In the genomic region with DNA sequence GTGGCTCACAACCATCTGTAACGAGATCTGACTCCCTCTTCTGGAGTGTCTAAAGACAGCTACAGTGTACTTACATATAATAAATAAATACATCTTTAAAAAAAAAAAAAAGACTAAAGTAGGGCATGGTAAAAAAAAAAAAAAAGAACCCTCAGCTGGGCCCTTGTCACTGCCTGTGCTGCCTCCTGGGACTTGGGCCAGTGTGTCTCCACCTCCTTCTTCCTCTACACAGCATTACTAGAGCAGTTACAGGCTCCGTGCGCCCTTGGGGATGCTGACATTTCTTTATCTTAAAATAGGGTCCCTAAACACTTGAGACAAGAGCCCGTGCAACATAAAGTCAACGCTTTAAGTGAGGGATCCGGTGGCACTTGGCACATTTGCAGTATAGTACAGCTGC, we compare ENCODE assay signal across 28 mouse cellular contexts. TPM values are rescaled to one million over a fixed set of nuclear protein-coding genes. Genes with fewer than 3 reads are reported as not detected.
DNase-seq lines count a peak whose midpoint lies in the region; TF ChIP-seq lines count a peak whose summit lies in the region.
"Had no signal": no experiment of that assay in that cellular context is flagged by ENCODE, and none has a peak within 500 bp of the region (broad histone marks: within the 10 kb centered on the region; RNA-seq: fewer than 3 reads in every experiment).

No protein-coding gene starts in this region.

- no peak overlapping the region for H3K4me3 ChIP-seq in heart, adult 2 months
- peak overlapping the region in 1 of 3 experiments; percentile 35 for H3K4me3 ChIP-seq in CH12.LX (replicated peaks in 1 of 3; ENCODE audit: low read depth in 2 of 3, low read length in 2 of 3, poor library complexity in 1 of 3)
- H3K4me3 ChIP-seq: forebrain, embryonic 15.5 days; heart, embryonic 13.5 days; intestine, embryonic 15.5 days; layer of hippocampus, adult 2 months; limb, embryonic 13.5 days; lung, embryonic 15.5 days; midbrain, embryonic 10.5 days had no signal

- DNase-seq in heart, adult 11 months = peak; percentile 93
- no peak for DNase-seq in heart, adult 2 months
- DNase-seq in B cell, adult 2 months = peak; percentile 34 to 45
- DNase-seq in CH12.LX (ENCODE audit: extremely low read depth) (peak; percentile 62), MN1 (ENCODE audit: low spot score) (no peak)
- DNase-seq in spleen, postnatal 36 days (ENCODE audit: low spot score in 2 of 2) = peak; percentile 69 to 70
- DNase-seq in cerebellum, adult 11-12 months = no peak
- DNase-seq: adrenal gland, postnatal 25 days; cerebellum, adult 8-10 months; cerebellum, postnatal 25 days; gastrocnemius, postnatal 36 days; heart, postnatal 14 days; kidney, adult 2 months; kidney, postnatal 36 days; right cerebral cortex, adult 18-20 months; thymus, postnatal 14 days had no signal

- dilution Hi-C loops in CH12.LX (cut with MboI; ENCODE audit: extremely low pct_ligation_motif_present, extremely low pct_unique_long_range_greater_than_20kb, low sequenced_read_pairs) = no loop called here

- H3K4me1 ChIP-seq in heart, adult 2 months (ENCODE audit: control insufficient read depth, insufficient read depth, low read length) = peaks cover 5% of the 10 kb centered on the region
- H3K4me1 ChIP-seq in CH12.LX (ENCODE audit: control insufficient read depth in 1 of 2, insufficient read depth in 2 of 2) = peaks cover 30 to 60% of the 10 kb centered on the region in 2 experiments
- H3K4me1 ChIP-seq: forebrain, embryonic 15.5 days; heart, embryonic 13.5 days; intestine, embryonic 15.5 days; limb, embryonic 13.5 days; lung, embryonic 15.5 days; midbrain, embryonic 10.5 days had no signal

- TF ChIP-seq POLR2A in heart, adult 2 months (IDR thresholded peaks at IDR 0.05; ENCODE audit: insufficient read depth, low read depth, low read length) = no peak
- TF ChIP-seq POLR2A in CH12.LX (IDR thresholded peaks at IDR 0.05; ENCODE audit: low read depth, low read length) = no peak

- H3K4me2 ChIP-seq in CH12.LX (ENCODE audit: insufficient read depth, low read depth, poor library complexity, severe bottlenecking) = peak overlapping the region; percentile 40; the same call in 1 of the 2 replicates
- H3K4me2 ChIP-seq: forebrain, embryonic 15.5 days; heart, embryonic 13.5 days; intestine, embryonic 15.5 days; limb, embryonic 13.5 days; liver, embryonic 11.5 days; lung, embryonic 15.5 days had no signal

- no peak overlapping the region for H3K27ac ChIP-seq in heart, adult 2 months
- peak overlapping the region; percentile 85 for H3K27ac ChIP-seq in CH12.LX (ENCODE audit: insufficient read depth, low read depth)
- H3K27ac ChIP-seq: forebrain, embryonic 15.5 days; heart, embryonic 13.5 days; hindbrain, postnatal 0 days; intestine, embryonic 15.5 days; layer of hippocampus, adult 2 months; limb, embryonic 13.5 days; lung, embryonic 15.5 days; midbrain, embryonic 10.5 days had no signal

- no peaks in the 10 kb centered on the region for H3K9me3 ChIP-seq in CH12.LX (replicated peaks; ENCODE audit: low read length)
- H3K9me3 ChIP-seq: forebrain, embryonic 15.5 days; G1E; heart, embryonic 13.5 days; intestine, embryonic 15.5 days; limb, embryonic 13.5 days; lung, embryonic 15.5 days; midbrain, embryonic 10.5 days had no signal

- H3K36me3 ChIP-seq in heart, adult 2 months (ENCODE audit: control insufficient read depth, insufficient read depth, low read length) = no peaks in the 10 kb centered on the region
- H3K36me3 ChIP-seq in CH12.LX (replicated peaks in 1 of 2; ENCODE audit: control insufficient read depth in 1 of 2, insufficient read depth in 1 of 2, low read length in 1 of 2) = peaks cover 27 to 45% of the 10 kb centered on the region in 2 experiments
- H3K36me3 ChIP-seq: intestine, embryonic 15.5 days had no signal

- H3K79me2 ChIP-seq in heart, adult 2 months (replicated peaks; ENCODE audit: control insufficient read depth, insufficient read depth, low read length) = no peaks in the 10 kb centered on the region
- no peaks in the 10 kb centered on the region for H3K79me2 ChIP-seq in CH12.LX (replicated peaks; ENCODE audit: control insufficient read depth, extremely low read depth, insufficient read depth, poor library complexity, severe bottlenecking)

- no peak for TF ChIP-seq RAD21 in CH12.LX (IDR thresholded peaks at IDR 0.05; ENCODE audit: low read depth, low read length)

- no peak overlapping the region for H3K9ac ChIP-seq in heart, adult 2 months (ENCODE audit: low read depth, low read length)
- H3K9ac ChIP-seq in CH12.LX (ENCODE audit: insufficient read depth, low read depth) = no peak overlapping the region
- H3K9ac ChIP-seq: forebrain, embryonic 15.5 days; heart, embryonic 13.5 days; intestine, embryonic 15.5 days; limb, embryonic 13.5 days; lung, embryonic 15.5 days had no signal

- in situ Hi-C loops in CH12.LX (cut with MboI; ENCODE audit: low pct_ligation_motif_present, low pct_unique_long_range_greater_than_20kb, low sequenced_read_pairs) = no loop called here

- no peak for TF ChIP-seq CTCF in heart, adult 2 months (IDR thresholded peaks at IDR 0.05)
- TF ChIP-seq CTCF in CH12.LX (conservative IDR thresholded peaks at IDR 0.05 in 1 of 2, IDR thresholded peaks at IDR 0.05 in 1 of 2; ENCODE audit: low read depth in 2 of 2, low read length in 2 of 2) = no peak

- intact Hi-C loops in heart, adult 2 months (cut with DNase I) = no loop called here

- no peaks in the 10 kb centered on the region for H3K27me3 ChIP-seq in heart, adult 2 months (ENCODE audit: control insufficient read depth, insufficient read depth, low read length)
- H3K27me3 ChIP-seq in CH12.LX (replicated peaks) = no peaks in the 10 kb centered on the region
- H3K27me3 ChIP-seq: forebrain, embryonic 15.5 days; heart, embryonic 13.5 days; intestine, embryonic 15.5 days; limb, embryonic 13.5 days; lung, embryonic 15.5 days; Patski had no signal

- TF ChIP-seq EP300 in heart, adult 2 months (IDR thresholded peaks at IDR 0.05; ENCODE audit: insufficient read depth, low read depth, low read length) = no peak
- no peak for TF ChIP-seq EP300 in CH12.LX (IDR thresholded peaks at IDR 0.05; ENCODE audit: low read length)

- 54% methylated on average over 6 of the region's 6 CpGs for WGBS in heart, adult 2 months

TF ChIP-seq in CH12.LX, 34 proteins besides CTCF, POLR2A, EP300 and RAD21:
- TF ChIP-seq ETS1 (conservative IDR thresholded peaks at IDR 0.05; ENCODE audit: low read depth, low read length) (peak; percentile 44; the same call in 1 of the 2 replicates), MYC (IDR thresholded peaks at IDR 0.05; ENCODE audit: low read depth, low read length) (no peak), MEF2A (IDR thresholded peaks at IDR 0.05; ENCODE audit: borderline replicate concordance, low read depth, low read length) (0 out of 2 replicates have a peak, but pooled peaks have one; percentile 4), ZNF384 (IDR thresholded peaks at IDR 0.05; ENCODE audit: low read depth, low read length) (peak; percentile 94)
TF ChIP-seq in CH12.LX: peak in this region for 3.

RNA-seq across cellular contexts. Expression of gene Ift140, which starts 31.3 kb away (rescaled TPM):
- 1 to 10 TPM; 3.1 to 5.0 TPM for total RNA-seq in heart, adult 2 months (2021)
- 4.6 and 5.2 TPM in 2 replicates for polyA plus RNA-seq in heart, adult 2 months (2012; rRNA removed)
- total RNA-seq in CH12.LX (2012; rRNA removed) (16.6 and 24.4 TPM in 2 replicates), CH12.LX (2014; rRNA removed) (26.4 and 27.0 TPM in 2 replicates)
- polyA plus RNA-seq in CH12.LX (2012; ENCODE audit: insufficient read length, low read depth) = 33.4 and 34.8 TPM in 2 replicates

RNA-seq across cellular contexts. Expression of gene Cramp1l, which starts 31.6 kb away (rescaled TPM):
- total RNA-seq in heart, adult 2 months (2021) = 1 to 10 TPM; 9.4 to 9.8 TPM
- polyA plus RNA-seq in heart, adult 2 months (2012; rRNA removed) = 9.6 and 13.7 TPM in 2 replicates
- total RNA-seq in CH12.LX (2012; rRNA removed) (4.3 and 4.4 TPM in 2 replicates), CH12.LX (2014; rRNA removed) (2.0 and 2.1 TPM in 2 replicates)
- 6.8 and 6.9 TPM in 2 replicates for polyA plus RNA-seq in CH12.LX (2012; ENCODE audit: insufficient read length, low read depth)

RNA-seq across cellular contexts. Expression of gene Tmem204, which starts 36.2 kb away (rescaled TPM):
- total RNA-seq in heart, adult 2 months (2021) = 10 to 100 TPM; 40.0 to 45.1 TPM
- 77.3 and 82.0 TPM in 2 replicates for polyA plus RNA-seq in heart, adult 2 months (2012; rRNA removed)
- total RNA-seq in CH12.LX (2012; rRNA removed) = 0.08 TPM in 1 of 2 replicates, not detected in the other
- not detected in 2 replicates for total RNA-seq in CH12.LX (2014; rRNA removed)
- polyA plus RNA-seq in CH12.LX (2012; ENCODE audit: insufficient read length, low read depth) = 1.6 and 1.9 TPM in 2 replicates
- total RNA-seq: megakaryocyte progenitor cell, adult 5-6 weeks had no signal
- polyA plus RNA-seq: G1E had no signal

Comparison
In these comparisons a context has a peak if more than half of its experiments do, and no peak if none do; other contexts are left out.
1. DNase-seq: peak in heart, adult 11 months (single experiment), B cell, adult 2 months (2 of 2), CH12.LX (single experiment) and spleen, postnatal 36 days (2 of 2); none in heart, adult 2 months (0 of 2), MN1 (single experiment) and cerebellum, adult 11-12 months (single experiment).
2. RNA of gene Tmem204, which starts 36.2 kb away (total RNA-seq): 40.0 to 45.1 TPM in heart, adult 2 months; 0.08 TPM in CH12.LX; every median in the first group is over 10 times any median in the second.